Mouse (Mus musculus): ENCODE data around the gene Pheta2. TPM values are rescaled to one million over a fixed set of nuclear protein-coding genes. Genes with fewer than 3 reads are reported as not detected.

The Pheta2 gene
- polyA plus RNA-seq, 1 experiment from 2014 or later = 14.1 TPM

DNA sequence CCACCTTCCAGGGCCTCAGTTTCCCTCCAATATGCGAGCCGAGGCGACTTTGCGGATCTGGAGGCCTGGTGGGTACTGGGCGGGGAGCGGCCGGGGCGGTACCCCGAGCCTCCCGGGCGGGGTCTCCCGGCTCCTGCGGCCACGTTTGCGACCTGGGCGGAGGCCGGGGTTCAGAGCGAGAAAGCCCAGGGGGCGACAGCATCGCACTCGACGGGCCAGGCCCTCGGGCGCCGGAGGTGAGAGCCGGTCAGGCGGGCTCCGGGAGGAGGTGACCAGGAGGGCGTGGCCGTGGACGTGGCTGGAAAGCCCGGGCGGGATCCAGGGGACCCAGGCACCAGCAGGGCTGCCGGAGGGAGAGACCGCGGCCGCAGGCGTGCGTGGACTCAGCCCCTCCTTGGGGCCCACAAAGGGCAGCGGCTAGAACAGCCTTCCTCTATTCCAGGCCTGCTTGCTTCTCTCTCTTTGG is 2.3 kb downstream of the Pheta2 start:
- peak overlapping the region; percentile 78 for H3K27ac ChIP-seq (ENCODE audit: low read length)
- H3K9me3 ChIP-seq (ENCODE audit: control insufficient read depth, low read length) = no peaks in the 10 kb centered on the region
- peaks cover 25% of the 10 kb centered on the region for H3K4me1 ChIP-seq (replicated peaks; ENCODE audit: control insufficient read depth, insufficient read depth, low read length)
- no peaks in the 10 kb centered on the region for H3K36me3 ChIP-seq (ENCODE audit: control insufficient read depth, insufficient read depth, low read length)
- peak; percentile 11; the same call in 1 of the 2 replicates for ATAC-seq (ENCODE audit: low read depth)
- H3K4me3 ChIP-seq (ENCODE audit: low read length) = peak overlapping the region; percentile 63
- WGBS = under 1% methylated on average over 28 of the region's 40 CpGs
- peak overlapping the region; percentile 71 for H3K4me2 ChIP-seq (ENCODE audit: low read depth, low read length)
- H3K27me3 ChIP-seq (ENCODE audit: control insufficient read depth, insufficient read depth, low read depth, low read length) = peaks cover 3% of the 10 kb centered on the region; the same call in 1 of the 2 replicates
- H3K9ac ChIP-seq (ENCODE audit: low read length) = peak overlapping the region; percentile 79

DNA sequence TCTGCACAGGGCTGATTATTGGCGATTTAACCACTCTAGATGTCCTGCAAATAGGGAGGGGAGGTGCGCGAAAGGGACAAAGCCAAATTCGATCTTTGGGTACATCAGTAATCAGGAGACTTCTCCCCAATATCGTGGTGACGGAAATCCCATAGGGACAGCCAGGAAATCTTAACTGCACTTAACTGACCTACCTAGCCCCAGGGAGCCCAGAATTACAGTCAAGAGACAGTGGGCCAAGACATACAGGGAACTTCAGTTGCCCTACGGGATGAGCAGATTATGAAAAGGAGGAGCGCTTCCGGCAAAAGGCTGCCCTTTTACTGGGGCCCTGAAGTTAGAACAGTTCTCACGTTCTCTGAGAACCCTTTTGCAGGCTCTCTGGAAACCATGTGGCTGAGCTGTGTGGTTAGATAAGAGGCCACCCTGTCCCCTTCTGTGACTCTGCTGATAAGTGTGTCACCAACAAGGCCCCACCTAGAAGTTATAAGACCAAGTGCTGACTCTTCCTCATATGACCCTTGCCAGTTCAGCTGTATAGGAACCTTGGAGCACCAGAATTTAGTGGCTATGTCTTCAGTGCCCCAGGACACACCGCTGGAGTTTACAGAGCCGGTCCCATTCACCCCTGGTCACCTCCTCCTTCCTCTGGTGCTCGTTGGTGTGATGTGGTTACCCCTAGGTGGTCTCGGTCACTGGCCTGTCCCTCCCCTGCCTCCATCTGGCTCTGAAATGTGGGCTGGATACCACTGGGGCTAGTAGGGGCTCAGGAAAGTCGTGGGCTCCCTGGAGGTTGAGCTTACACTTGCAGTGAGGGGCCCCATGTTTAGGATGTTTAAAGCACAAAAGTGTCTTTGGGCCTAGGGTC is 3.2 kb downstream of the Pheta2 start:
- Histone ChIP-seq H3K4me1 (replicated peaks; ENCODE audit: control insufficient read depth, insufficient read depth, low read length) (peaks cover 27% of the 10 kb centered on the region), H3K27me3 (ENCODE audit: control insufficient read depth, insufficient read depth, low read depth, low read length) (peaks cover 3% of the 10 kb centered on the region; the same call in 1 of the 2 replicates), H3K4me2 (ENCODE audit: low read depth, low read length) (peak overlapping the region; percentile 71), H3K27ac (ENCODE audit: low read length) (peak overlapping the region; percentile 78), H3K9ac (ENCODE audit: low read length) (peak overlapping the region; percentile 79), H3K36me3 (ENCODE audit: control insufficient read depth, insufficient read depth, low read length) (no peaks in the 10 kb centered on the region), H3K9me3 (ENCODE audit: control insufficient read depth, low read length) (no peaks in the 10 kb centered on the region), H3K4me3 (ENCODE audit: low read length) (peak overlapping the region; percentile 63)
- no peak for ATAC-seq (ENCODE audit: low read depth)
- 49% methylated on average over 15 of the region's 15 CpGs for WGBS

- WGBS = 71% methylated on average over 5 of the region's 5 CpGs
- Histone ChIP-seq H3K4me2 (ENCODE audit: low read depth, low read length) (no peak overlapping the region; the same call in 1 of the 2 replicates), H3K9ac (ENCODE audit: low read length) (peak overlapping the region; percentile 79; the same call in 1 of the 2 replicates), H3K4me1 (replicated peaks; ENCODE audit: control insufficient read depth, insufficient read depth, low read length) (peaks cover 32% of the 10 kb centered on the region), H3K4me3 (ENCODE audit: low read length) (no peak overlapping the region), H3K27ac (ENCODE audit: low read length) (no peak overlapping the region), H3K27me3 (ENCODE audit: control insufficient read depth, insufficient read depth, low read depth, low read length) (peaks cover 3% of the 10 kb centered on the region; the same call in 1 of the 2 replicates), H3K36me3 (ENCODE audit: control insufficient read depth, insufficient read depth, low read length) (no peaks in the 10 kb centered on the region), H3K9me3 (ENCODE audit: control insufficient read depth, low read length) (no peaks in the 10 kb centered on the region)
- ATAC-seq (ENCODE audit: low read depth) = no peak
Observed at GRCm38 (mm10) chr15:82342543-82342935, 3.8 kb downstream of the Pheta2 start.

GRCm38 (mm10) chr15:82343368-82344287 is 4.9 kb downstream of the Pheta2 start:
- Histone ChIP-seq H3K4me1 (replicated peaks; ENCODE audit: control insufficient read depth, insufficient read depth, low read length) (peaks cover 25% of the 10 kb centered on the region), H3K36me3 (ENCODE audit: control insufficient read depth, insufficient read depth, low read length) (peaks cover 5% of the 10 kb centered on the region), H3K27me3 (ENCODE audit: control insufficient read depth, insufficient read depth, low read depth, low read length) (peaks cover 3% of the 10 kb centered on the region; the same call in 1 of the 2 replicates), H3K4me2 (ENCODE audit: low read depth, low read length) (no peak overlapping the region), H3K9ac (ENCODE audit: low read length) (no peak overlapping the region), H3K4me3 (ENCODE audit: low read length) (no peak overlapping the region), H3K9me3 (ENCODE audit: control insufficient read depth, low read length) (no peaks in the 10 kb centered on the region), H3K27ac (ENCODE audit: low read length) (no peak overlapping the region)
- ATAC-seq (ENCODE audit: low read depth) = no peak
- 85% methylated on average over 27 of the region's 27 CpGs for WGBS

DNA sequence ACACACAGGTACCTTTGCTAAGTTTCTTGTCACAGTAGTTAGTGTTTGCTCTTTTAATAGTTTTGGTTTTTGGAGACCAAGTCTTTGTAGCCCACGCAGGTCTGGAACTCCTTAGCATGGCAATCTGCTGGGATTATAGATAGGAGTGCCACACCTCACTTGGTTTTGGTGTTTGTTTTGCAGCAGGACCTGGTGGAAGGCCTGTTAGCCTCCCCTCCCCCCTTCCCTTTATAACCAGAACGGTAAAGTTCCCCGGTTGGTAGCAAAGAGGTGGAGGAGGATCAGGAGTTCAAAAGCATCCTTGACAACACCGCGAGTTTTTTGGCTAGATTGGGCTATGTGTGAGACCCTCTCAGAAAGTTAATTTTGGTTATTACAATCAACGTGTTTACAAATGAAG is 6.2 kb downstream of the Pheta2 start:
- Histone ChIP-seq H3K27me3 (ENCODE audit: control insufficient read depth, insufficient read depth, low read depth, low read length) (peaks cover 3% of the 10 kb centered on the region; the same call in 1 of the 2 replicates), H3K9ac (ENCODE audit: low read length) (no peak overlapping the region), H3K27ac (ENCODE audit: low read length) (no peak overlapping the region), H3K36me3 (ENCODE audit: control insufficient read depth, insufficient read depth, low read length) (peaks cover 19% of the 10 kb centered on the region), H3K4me1 (replicated peaks; ENCODE audit: control insufficient read depth, insufficient read depth, low read length) (peaks cover 25% of the 10 kb centered on the region), H3K4me3 (ENCODE audit: low read length) (no peak overlapping the region), H3K4me2 (ENCODE audit: low read depth, low read length) (no peak overlapping the region), H3K9me3 (ENCODE audit: control insufficient read depth, low read length) (no peaks in the 10 kb centered on the region)
- 82% methylated on average over 6 of the region's 6 CpGs for WGBS
- ATAC-seq (ENCODE audit: low read depth) = no peak

GRCm38 (mm10) chr15:82345820-82346470 is 7.2 kb downstream of the Pheta2 start:
- Histone ChIP-seq H3K27ac (ENCODE audit: low read length) (peak overlapping the region; percentile 82), H3K4me2 (ENCODE audit: low read depth, low read length) (peak overlapping the region; percentile 61), H3K9me3 (ENCODE audit: control insufficient read depth, low read length) (no peaks in the 10 kb centered on the region), H3K36me3 (ENCODE audit: control insufficient read depth, insufficient read depth, low read length) (peaks cover 28% of the 10 kb centered on the region), H3K4me1 (replicated peaks; ENCODE audit: control insufficient read depth, insufficient read depth, low read length) (peaks cover 17% of the 10 kb centered on the region), H3K9ac (ENCODE audit: low read length) (peak overlapping the region; percentile 85), H3K4me3 (ENCODE audit: low read length) (peak overlapping the region; percentile 78), H3K27me3 (ENCODE audit: control insufficient read depth, insufficient read depth, low read depth, low read length) (no peaks in the 10 kb centered on the region)
- 0% methylated on average over 51 of the region's 51 CpGs for WGBS
- ATAC-seq (ENCODE audit: low read depth) = peak; percentile 98

- WGBS = 37% methylated on average over 14 of the region's 14 CpGs
- peaks cover 12% of the 10 kb centered on the region for H3K4me1 ChIP-seq (replicated peaks; ENCODE audit: control insufficient read depth, insufficient read depth, low read length)
- no peaks in the 10 kb centered on the region for H3K27me3 ChIP-seq (ENCODE audit: control insufficient read depth, insufficient read depth, low read depth, low read length)
- no peak for ATAC-seq (ENCODE audit: low read depth)
- peak overlapping the region; percentile 61 for H3K4me2 ChIP-seq (ENCODE audit: low read depth, low read length)
- peak overlapping the region; percentile 63 for H3K9ac ChIP-seq (ENCODE audit: low read length)
- H3K9me3 ChIP-seq (ENCODE audit: control insufficient read depth, low read length) = no peaks in the 10 kb centered on the region
- peak overlapping the region; percentile 78 for H3K4me3 ChIP-seq (ENCODE audit: low read length)
- peak overlapping the region; percentile 21; the same call in 1 of the 2 replicates for H3K27ac ChIP-seq (ENCODE audit: low read length)
- H3K36me3 ChIP-seq (ENCODE audit: control insufficient read depth, insufficient read depth, low read length) = peaks cover 28% of the 10 kb centered on the region
Observed at GRCm38 (mm10) chr15:82346580-82347302, 8.0 kb downstream of the Pheta2 start.

GRCm38 (mm10) chr15:82347303-82347676 is 8.5 kb downstream of the Pheta2 start:
- H3K4me2 ChIP-seq (ENCODE audit: low read depth, low read length) = peak overlapping the region; percentile 61
- peak overlapping the region; percentile 78 for H3K4me3 ChIP-seq (ENCODE audit: low read length)
- H3K9me3 ChIP-seq (ENCODE audit: control insufficient read depth, low read length) = no peaks in the 10 kb centered on the region
- H3K27me3 ChIP-seq (ENCODE audit: control insufficient read depth, insufficient read depth, low read depth, low read length) = no peaks in the 10 kb centered on the region
- no peak for ATAC-seq (ENCODE audit: low read depth)
- 74% methylated on average over 4 of the region's 4 CpGs for WGBS
- H3K9ac ChIP-seq (ENCODE audit: low read length) = peak overlapping the region; percentile 63
- H3K4me1 ChIP-seq (replicated peaks; ENCODE audit: control insufficient read depth, insufficient read depth, low read length) = peaks cover 9% of the 10 kb centered on the region
- H3K36me3 ChIP-seq (ENCODE audit: control insufficient read depth, insufficient read depth, low read length) = peaks cover 28% of the 10 kb centered on the region
- H3K27ac ChIP-seq (ENCODE audit: low read length) = no peak overlapping the region
